Mouse (Mus musculus) heart, adult 10 weeks (tissue): Measurements from ENCODE around the gene Olfr588-ps1. TPM values are rescaled to one million over a fixed set of nuclear protein-coding genes. Genes with fewer than 3 reads are reported as not detected.

Source experiments
- polyA plus RNA-seq: library from polyadenylated mRNA; stranded (reverse); fragments of 350-450 nt; fragmentation: Illumina TruSeq; extraction: RNeasy Lipid Tissue Mini Kit (QIAGEN cat#74804); gene quantifications from one replicate; pipeline ENCODE4 v1.2.3, GENCODE M21; 2014; ENCODE audit warnings: low read depth, low replicate concordance

Olfr588-ps1 gene
- polyA plus RNA-seq: not detected

GRCm38 (mm10) chr7:103140579-103140978, at the start of gene Olfr588-ps1:
Gene Olfr588-ps1, plus strand, starts transcription at chr7:103140879.

DNA sequence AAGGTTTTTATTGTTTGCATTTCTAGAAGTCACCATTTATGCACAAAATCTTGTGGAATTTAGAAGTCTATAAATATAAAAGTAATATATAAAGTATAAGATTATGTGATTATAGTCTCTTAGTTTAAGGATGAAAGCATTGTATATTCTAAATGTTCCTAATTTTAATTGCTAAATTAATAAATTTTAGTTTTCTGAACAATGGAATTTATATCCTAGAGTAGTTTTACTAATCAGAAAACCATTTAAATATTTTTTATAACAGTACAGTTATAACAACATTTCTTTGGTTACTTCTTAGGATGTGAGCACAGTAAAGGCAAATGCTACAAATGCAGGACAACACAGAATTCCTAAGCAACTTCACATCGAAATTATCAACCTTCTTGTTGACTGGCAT, 43.3 kb upstream of the Olfr588-ps1 start, which contains the start of gene Olfr585:
TSS of gene Olfr585 (plus strand) at position 301 of the 400 bp plus-strand sequence.

DNA sequence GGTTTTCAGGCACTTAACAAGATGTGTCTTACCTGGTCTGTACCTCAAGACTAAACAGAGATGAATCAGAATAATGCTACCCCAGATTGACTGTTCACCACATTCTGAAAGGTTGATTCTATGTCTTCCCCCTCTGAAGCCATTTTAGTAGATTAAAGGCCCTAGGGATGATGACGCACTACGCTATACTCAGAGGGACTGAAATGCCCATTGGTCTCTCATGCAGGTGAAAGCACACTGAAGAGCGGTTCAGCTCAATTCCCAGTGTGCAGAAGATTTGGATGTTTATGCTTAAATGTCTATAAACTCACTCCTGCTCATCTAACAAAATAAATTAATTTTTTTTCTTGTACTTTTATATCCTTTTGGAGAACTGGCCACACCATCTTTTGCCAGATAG, 15.1 kb upstream of the Olfr588-ps1 start, which contains the start of gene Olfr586:
TSS of gene Olfr586 (minus strand) at position 101 of the 400 bp plus-strand sequence.

DNA sequence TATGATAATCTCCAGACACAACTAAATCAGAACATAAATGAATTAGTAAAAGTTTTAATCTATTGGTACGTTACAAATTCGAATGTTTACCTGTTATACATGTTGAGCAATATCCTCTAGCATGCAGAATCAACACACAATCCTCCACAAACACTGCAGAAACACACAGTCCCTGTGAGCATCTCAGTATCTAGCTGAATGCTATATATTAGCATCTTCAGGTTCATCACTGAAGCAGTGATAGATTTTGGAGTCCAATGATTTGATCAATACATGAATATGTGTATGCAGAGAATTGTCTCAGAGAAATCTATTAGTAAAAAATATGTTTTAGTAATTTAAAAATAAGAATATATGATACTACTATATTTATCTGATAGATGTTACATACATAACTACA, 15.6 kb downstream of the Olfr588-ps1 start, which contains the start of gene Olfr589:
TSS of gene Olfr589 (minus strand) at position 101 of the 400 bp plus-strand sequence.

DNA sequence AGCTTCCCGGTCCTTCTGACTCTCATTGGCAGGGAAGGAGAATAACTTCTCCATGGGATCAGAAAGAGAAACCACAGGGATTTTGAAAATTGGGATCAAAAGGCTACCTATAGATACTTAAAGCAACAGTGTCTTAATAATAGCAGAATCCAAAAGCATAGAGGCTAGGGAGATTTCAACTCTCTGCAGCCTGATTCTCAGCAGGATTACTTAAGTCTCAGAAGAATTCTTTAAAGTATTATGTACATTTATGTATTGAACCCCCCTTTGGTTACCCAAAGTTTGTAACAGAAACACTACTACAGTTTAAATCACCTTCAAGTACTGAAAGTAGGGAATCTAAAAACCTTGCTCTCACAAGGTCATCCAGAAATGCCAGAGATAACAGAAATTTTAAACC, 37.6 kb downstream of the Olfr588-ps1 start, which contains the start of gene Olfr591:
TSS of gene Olfr591 (minus strand) at position 101 of the 400 bp plus-strand sequence.

DNA sequence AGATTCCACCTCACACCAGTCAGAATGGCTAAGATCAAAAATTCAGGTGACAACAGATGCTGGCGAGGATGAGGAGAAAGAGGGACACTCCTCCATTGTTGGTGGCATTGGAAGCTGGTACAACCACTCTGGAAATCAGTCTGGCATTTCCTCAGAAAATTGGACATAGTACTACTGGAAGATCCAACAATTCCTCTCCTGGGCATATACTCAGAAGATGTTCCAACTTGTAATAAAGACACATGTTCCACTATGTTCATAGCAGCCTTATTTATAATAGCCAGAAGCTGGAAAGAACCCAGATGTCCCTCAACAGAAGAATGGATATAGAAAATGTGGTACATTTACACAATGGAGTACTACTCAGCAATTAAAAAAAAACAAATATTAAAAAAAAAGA, 43.8 kb downstream of the Olfr588-ps1 start, which contains the start of gene Olfr592:
TSS of gene Olfr592 (plus strand) at position 301 of the 400 bp plus-strand sequence.

Other genes starting within 250 kb of the Olfr588-ps1 start
- gene Olfr569, start 250.0 kb upstream of the Olfr588-ps1 start, polyA plus RNA-seq: not detected
- gene Olfr570, start 246.3 kb upstream of the Olfr588-ps1 start, polyA plus RNA-seq: not detected
- gene Olfr571, start 223.3 kb upstream of the Olfr588-ps1 start, polyA plus RNA-seq: not detected
- not detected for gene Olfr572, start 216.5 kb upstream of the Olfr588-ps1 start, polyA plus RNA-seq
- gene Olfr573-ps1, start 198.3 kb upstream of the Olfr588-ps1 start, polyA plus RNA-seq: not detected
- gene Olfr574, start 192.4 kb upstream of the Olfr588-ps1 start, polyA plus RNA-seq: not detected
- not detected for gene Olfr575, start 182.1 kb upstream of the Olfr588-ps1 start, polyA plus RNA-seq
- gene Olfr576, start 178.2 kb upstream of the Olfr588-ps1 start, polyA plus RNA-seq: not detected
- not detected for gene Olfr577, start 164.9 kb upstream of the Olfr588-ps1 start, polyA plus RNA-seq
- not detected for gene Olfr578, start 151.6 kb upstream of the Olfr588-ps1 start, polyA plus RNA-seq
- not detected for gene Olfr582, start 102.9 kb upstream of the Olfr588-ps1 start, polyA plus RNA-seq
- gene Olfr583, start 89.6 kb upstream of the Olfr588-ps1 start, polyA plus RNA-seq: not detected
- gene Olfr584, start 59.0 kb upstream of the Olfr588-ps1 start, polyA plus RNA-seq: not detected
- gene Olfr585, start 43.2 kb upstream of the Olfr588-ps1 start, polyA plus RNA-seq: not detected
- gene Olfr586, start 15.2 kb upstream of the Olfr588-ps1 start, polyA plus RNA-seq: not detected
- gene Olfr589, start 15.5 kb downstream of the Olfr588-ps1 start, polyA plus RNA-seq: not detected
- not detected for gene Olfr591, start 37.5 kb downstream of the Olfr588-ps1 start, polyA plus RNA-seq
- not detected for gene Olfr592, start 43.9 kb downstream of the Olfr588-ps1 start, polyA plus RNA-seq
- gene Olfr593, start 71.0 kb downstream of the Olfr588-ps1 start, polyA plus RNA-seq: not detected
- gene Olfr594, start 76.1 kb downstream of the Olfr588-ps1 start, polyA plus RNA-seq: not detected
- gene Usp17ld, start 111.6 kb downstream of the Olfr588-ps1 start, polyA plus RNA-seq: not detected
- gene Olfr596, start 164.8 kb downstream of the Olfr588-ps1 start, polyA plus RNA-seq: not detected
- gene Olfr597, start 175.4 kb downstream of the Olfr588-ps1 start, polyA plus RNA-seq: not detected
- not detected for gene Olfr598, start 182.7 kb downstream of the Olfr588-ps1 start, polyA plus RNA-seq
- gene Olfr599, start 195.0 kb downstream of the Olfr588-ps1 start, polyA plus RNA-seq: not detected
- not detected for gene Olfr600, start 208.8 kb downstream of the Olfr588-ps1 start, polyA plus RNA-seq
- gene Olfr601, start 221.8 kb downstream of the Olfr588-ps1 start, polyA plus RNA-seq: not detected
- gene Olfr603, start 245.3 kb downstream of the Olfr588-ps1 start, polyA plus RNA-seq: not detected